33 mouse cellular contexts compared by ENCODE assay signal in the genomic region with DNA sequence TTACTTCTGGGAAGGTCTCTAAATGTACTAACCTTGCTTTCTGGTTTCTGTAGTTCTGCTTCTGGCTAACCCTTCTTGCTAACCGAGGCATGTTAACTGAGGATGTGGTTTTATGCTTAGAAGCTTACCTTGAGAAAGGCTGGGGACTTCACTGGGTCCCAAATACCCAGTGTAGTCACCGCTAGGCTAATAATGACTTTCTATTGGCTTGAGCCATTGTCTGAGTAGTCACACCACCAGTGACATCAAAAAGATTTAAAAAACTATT. TPM values are rescaled to one million over a fixed set of nuclear protein-coding genes. Genes with fewer than 3 reads are reported as not detected.
A peak's percentile ranks its signal among the peaks of the same experiment; 100 is the strongest.
DNase-seq lines count a peak whose midpoint lies in the region; ATAC-seq lines count a peak whose summit lies in the region.
"Had no signal": no experiment of that assay in that cellular context is flagged by ENCODE, and none has a peak within 500 bp of the region (broad histone marks: within the 10 kb centered on the region; RNA-seq: fewer than 3 reads in every experiment).

No protein-coding gene starts in this region.

- ATAC-seq in CD4-positive, CD25-positive, alpha-beta regulatory T cell, adult 4 months = peak; percentile 74
- peak; percentile 82 for ATAC-seq in inflammation-experienced regulatory T-cells, adult 6 months
- ATAC-seq in forebrain, embryonic 16.5 days = no peak
- ATAC-seq: forebrain, embryonic 14.5 days; intestine, postnatal 0 days; lung, postnatal 0 days; midbrain, embryonic 15.5 days had no signal

- H3K4me1 ChIP-seq in forebrain, embryonic 16.5 days (replicated peaks; ENCODE audit: control insufficient read depth, insufficient read depth, low read length) = no peaks in the 10 kb centered on the region; the same call in 1 of the 2 replicates
- H3K4me1 ChIP-seq: embryonic facial prominence, embryonic 12.5 days; hindbrain, embryonic 13.5 days; kidney, embryonic 15.5 days; limb, embryonic 10.5 days; limb, embryonic 15.5 days; liver, embryonic 13.5 days; midbrain, embryonic 10.5 days; midbrain, embryonic 15.5 days; neural tube, embryonic 13.5 days had no signal

- no peaks in the 10 kb centered on the region for H3K9me3 ChIP-seq in forebrain, embryonic 16.5 days (ENCODE audit: control insufficient read depth, low read length)
- H3K9me3 ChIP-seq: embryonic facial prominence, embryonic 12.5 days; hindbrain, embryonic 13.5 days; kidney, embryonic 15.5 days; limb, embryonic 10.5 days; limb, embryonic 15.5 days; liver, embryonic 13.5 days; midbrain, embryonic 10.5 days; midbrain, embryonic 15.5 days; neural tube, embryonic 13.5 days had no signal

- 86% methylated on average over 2 of the region's 2 CpGs for WGBS in forebrain, embryonic 16.5 days

- no peaks in the 10 kb centered on the region for H3K27me3 ChIP-seq in forebrain, embryonic 16.5 days (replicated peaks; ENCODE audit: control insufficient read depth, insufficient read depth, low read length)
- H3K27me3 ChIP-seq: embryonic facial prominence, embryonic 12.5 days; hindbrain, embryonic 13.5 days; kidney, embryonic 15.5 days; limb, embryonic 15.5 days; liver, embryonic 13.5 days; midbrain, embryonic 15.5 days; neural tube, embryonic 13.5 days had no signal

- no peak overlapping the region for H3K4me3 ChIP-seq in forebrain, embryonic 16.5 days (replicated peaks; ENCODE audit: low read length)
- H3K4me3 ChIP-seq: embryonic facial prominence, embryonic 12.5 days; gastrocnemius, adult 2 months; hindbrain, embryonic 13.5 days; kidney, embryonic 15.5 days; layer of hippocampus, adult 2 months; limb, embryonic 10.5 days; limb, embryonic 15.5 days; liver, embryonic 13.5 days; midbrain, embryonic 10.5 days; midbrain, embryonic 15.5 days; neural tube, embryonic 13.5 days had no signal

- no peaks in the 10 kb centered on the region for H3K36me3 ChIP-seq in forebrain, embryonic 16.5 days (ENCODE audit: control insufficient read depth, insufficient read depth)
- H3K36me3 ChIP-seq: embryonic facial prominence, embryonic 12.5 days; hindbrain, embryonic 13.5 days; kidney, embryonic 15.5 days; limb, embryonic 10.5 days; limb, embryonic 15.5 days; liver, embryonic 13.5 days; midbrain, embryonic 10.5 days; midbrain, embryonic 15.5 days; neural tube, embryonic 13.5 days had no signal

- H3K27ac ChIP-seq in forebrain, embryonic 16.5 days (ENCODE audit: low read length) = no peak overlapping the region
- H3K27ac ChIP-seq: embryonic facial prominence, embryonic 12.5 days; gastrocnemius, adult 2 months; hindbrain, embryonic 13.5 days; kidney, embryonic 15.5 days; layer of hippocampus, adult 2 months; limb, embryonic 10.5 days; limb, embryonic 15.5 days; liver, embryonic 13.5 days; macrophage; midbrain, embryonic 10.5 days; midbrain, embryonic 15.5 days; neural tube, embryonic 13.5 days had no signal

- H3K9ac ChIP-seq in forebrain, embryonic 16.5 days (replicated peaks; ENCODE audit: low read depth, low read length) = no peak overlapping the region
- H3K9ac ChIP-seq: embryonic facial prominence, embryonic 12.5 days; hindbrain, embryonic 13.5 days; kidney, embryonic 15.5 days; limb, embryonic 15.5 days; liver, embryonic 13.5 days; midbrain, embryonic 15.5 days; neural tube, embryonic 13.5 days had no signal

- DNase-seq in B cell, adult 2 months = peak; percentile 43 to 50
- peak; percentile 44 to 49 for DNase-seq in natural killer cell, adult 2 months (ENCODE audit: low spot score in 2 of 2)
- no peak for DNase-seq in cerebellum, postnatal 25 days
- DNase-seq in cerebellum, adult 18-20 months = no peak
- DNase-seq: adrenal gland, adult 8-10 months; cerebellum, adult 8-10 months; embryo, embryonic 11 days; gastrocnemius, adult 2 months; gastrocnemius, postnatal 36 days; heart, adult 18-20 months; heart, postnatal 36 days; kidney, postnatal 36 days; layer of hippocampus, postnatal 36 days; liver, embryonic 13.5 days; lung, adult 18-20 months; right cerebral cortex, adult 18-20 months had no signal

- no peak overlapping the region for H3K4me2 ChIP-seq in forebrain, embryonic 16.5 days (ENCODE audit: low read length)
- H3K4me2 ChIP-seq: embryonic facial prominence, embryonic 12.5 days; heart, embryonic 11.5 days; hindbrain, embryonic 13.5 days; kidney, embryonic 15.5 days; limb, embryonic 15.5 days; liver, embryonic 13.5 days; midbrain, embryonic 15.5 days; neural tube, embryonic 13.5 days had no signal

RNA-seq across cellular contexts. Expression of gene Fyn, which starts 28.8 kb away (rescaled TPM):
- 100 to 1,000 TPM in 1 of 2 experiments, 10 to 100 TPM in 1; 71.9 to 106 TPM for polyA plus RNA-seq in CD4-positive, CD25-positive, alpha-beta regulatory T cell, adult 4 months (2017; shearing (Covaris generic))
- polyA plus RNA-seq in inflammation-experienced regulatory T-cells, adult 6 months (2017; shearing (Covaris generic)) = 100 to 1,000 TPM; 100 to 133 (median 132) TPM
- polyA plus RNA-seq in forebrain, embryonic 16.5 days (2015; fragmentation: Nextera tagmentation; extraction: Ambion mirVana) = 74.4 and 75.7 TPM in 2 replicates

Comparison
In these comparisons a context has a peak if more than half of its experiments do, and no peak if none do; other contexts are left out.
1. DNase-seq: peak in B cell, adult 2 months (2 of 2) and natural killer cell, adult 2 months (2 of 2); none in cerebellum, postnatal 25 days (0 of 2) and cerebellum, adult 18-20 months (0 of 2).